Mouse (Mus musculus) gastrocnemius, postnatal 4 days (tissue): Measurements from ENCODE around the gene Grifin. TPM values are rescaled to one million over a fixed set of nuclear protein-coding genes. Genes with fewer than 3 reads are reported as not detected.
A peak's percentile ranks its signal among the peaks of the same experiment; 100 is the strongest.

Experiments used
- DNase-seq, 2 experiments: peaks; one replicate each; pipeline ENCODE4 v3.0.0; 2021 to 2022; ENCODE audit warnings: low spot score in 2 of 2, mixed read lengths in 2 of 2
- long read RNA-seq, 2 experiments: library from polyadenylated mRNA; stranded (forward); transcript quantifications; one replicate each; pipeline ENCODE4 v2.0.0; 2021
- total RNA-seq, 2 experiments: library from RNA; stranded (reverse); gene quantifications; 2 replicates each; pipeline ENCODE4 v1.2.3; 2021

Gene Grifin
- not detected for total RNA-seq
- long read RNA-seq, experiment 1, result 0 reads
- long read RNA-seq, experiment 2, result 0 reads

GRCm38 (mm10) chr5:140564896-140565295 is at the start of gene Grifin:
Grifin (minus strand) TSS chr5:140565071.
- DNase-seq, result no peak

GRCm38 (mm10) chr5:140614141-140614540 is 49.3 kb upstream of the Grifin start:
- no peak for DNase-seq

GRCm38 (mm10) chr5:140612191-140612590 is 47.3 kb upstream of the Grifin start:
- peak in 1 of 2 experiments; percentile 19 for DNase-seq

- no peak for DNase-seq
Observed at GRCm38 (mm10) chr5:140611611-140612185, 46.8 kb upstream of the Grifin start.

GRCm38 (mm10) chr5:140611021-140611583 is 46.2 kb upstream of the Grifin start:
- DNase-seq, result peak; percentile 72 to 85

GRCm38 (mm10) chr5:140610273-140611011 is 45.6 kb upstream of the Grifin start:
- peak in 1 of 2 experiments; percentile 57 for DNase-seq

GRCm38 (mm10) chr5:140609511-140610272 is 44.8 kb upstream of the Grifin start:
- peak in 1 of 2 experiments; percentile 45 for DNase-seq

GRCm38 (mm10) chr5:140608634-140609015 is 43.8 kb upstream of the Grifin start:
- DNase-seq, result peak in 1 of 2 experiments; percentile 38

GRCm38 (mm10) chr5:140607836-140608633 is 43.2 kb upstream of the Grifin start:
- DNase-seq, result peak in 1 of 2 experiments; percentile 30

- peak; percentile 81 to 90 for DNase-seq
Observed at GRCm38 (mm10) chr5:140607001-140607835, 42.3 kb upstream of the Grifin start, which contains the start of gene Lfng. Lfng (plus strand) TSS chr5:140607320.

GRCm38 (mm10) chr5:140606386-140606785 is 41.5 kb upstream of the Grifin start:
- DNase-seq, result peak in 1 of 2 experiments; percentile 33

- DNase-seq, result peak in 1 of 2 experiments; percentile 10
Observed at GRCm38 (mm10) chr5:140605228-140605627, 40.4 kb upstream of the Grifin start.

GRCm38 (mm10) chr5:140604386-140604785 is 39.5 kb upstream of the Grifin start:
- peak in 1 of 2 experiments; percentile 8 for DNase-seq

GRCm38 (mm10) chr5:140602540-140602939 is 37.7 kb upstream of the Grifin start:
- no peak for DNase-seq

GRCm38 (mm10) chr5:140601712-140602111 is 36.8 kb upstream of the Grifin start:
- peak in 1 of 2 experiments; percentile 25 for DNase-seq

GRCm38 (mm10) chr5:140599939-140600338 is 35.1 kb upstream of the Grifin start:
- peak in 1 of 2 experiments; percentile 20 for DNase-seq

GRCm38 (mm10) chr5:140597787-140598186 is 32.9 kb upstream of the Grifin start:
- DNase-seq, result no peak

- peak in 1 of 2 experiments; percentile 17 for DNase-seq
Observed at GRCm38 (mm10) chr5:140596927-140597588, 32.2 kb upstream of the Grifin start.

- DNase-seq, result no peak
Observed at GRCm38 (mm10) chr5:140596426-140596825, 31.6 kb upstream of the Grifin start.
